Mouse (Mus musculus): ENCODE results near the gene Aspa. TPM values are rescaled to one million over a fixed set of nuclear protein-coding genes. Genes with fewer than 3 reads are reported as not detected.

Aspa gene
- polyA plus RNA-seq, 1 experiment, result 0.46 TPM

DNA sequence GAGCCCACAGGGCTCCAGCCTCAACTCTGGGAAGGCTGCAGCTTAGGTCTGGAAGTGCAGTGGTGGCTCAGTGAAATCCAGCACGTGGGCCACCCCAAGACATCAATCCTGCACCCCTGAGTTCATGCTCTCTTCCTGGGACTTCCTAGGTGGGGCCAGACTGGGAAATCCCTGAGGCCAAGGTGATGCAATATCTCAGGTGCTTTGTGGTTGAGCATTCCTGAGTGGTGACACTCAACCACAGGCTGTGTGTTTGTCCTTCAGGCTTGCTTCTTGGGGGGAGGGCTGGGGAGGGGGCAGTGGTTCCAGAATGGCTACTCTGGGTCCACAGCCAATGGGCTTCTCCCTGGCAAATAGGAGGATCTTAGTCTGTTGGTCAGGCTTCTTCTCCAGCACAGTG lies 45.5 kb downstream of the Aspa start:
- Histone ChIP-seq H3K27me3 (ENCODE audit: control insufficient read depth, insufficient read depth, low read length) (no peaks in the 10 kb centered on the region), H3K36me3 (ENCODE audit: control insufficient read depth, insufficient read depth, low read length) (no peaks in the 10 kb centered on the region), H3K27ac (ENCODE audit: control insufficient read depth, insufficient read depth, low read length) (no peak overlapping the region), H3K4me1 (replicated peaks; ENCODE audit: control insufficient read depth, insufficient read depth, low read length) (no peaks in the 10 kb centered on the region), H3K4me3 (ENCODE audit: control insufficient read depth, insufficient read depth, low read length) (no peak overlapping the region)
- no peak for DNase-seq
- no peak for TF ChIP-seq POLR2A (IDR thresholded peaks at IDR 0.05; ENCODE audit: control insufficient read depth, extremely low read depth, insufficient read depth, low read length, poor library complexity)
- no peak for TF ChIP-seq CTCF (IDR thresholded peaks at IDR 0.05; ENCODE audit: borderline replicate concordance, control insufficient read depth, extremely low read depth, insufficient read depth, low read length, poor library complexity)
- WGBS, result 35% methylated on average over 1 of the region's 1 CpGs

GRCm38 (mm10) chr11:73283369-73283768 lies 46.0 kb downstream of the Aspa start:
- no peak for TF ChIP-seq CTCF (IDR thresholded peaks at IDR 0.05; ENCODE audit: borderline replicate concordance, control insufficient read depth, extremely low read depth, insufficient read depth, low read length, poor library complexity)
- TF ChIP-seq POLR2A (IDR thresholded peaks at IDR 0.05; ENCODE audit: control insufficient read depth, extremely low read depth, insufficient read depth, low read length, poor library complexity), result no peak
- WGBS, result 85% methylated on average over 9 of the region's 9 CpGs
- no peak overlapping the region for H3K4me3 ChIP-seq (ENCODE audit: control insufficient read depth, insufficient read depth, low read length)
- no peaks in the 10 kb centered on the region for H3K36me3 ChIP-seq (ENCODE audit: control insufficient read depth, insufficient read depth, low read length)
- no peak for DNase-seq
- no peak overlapping the region for H3K27ac ChIP-seq (ENCODE audit: control insufficient read depth, insufficient read depth, low read length)
- H3K4me1 ChIP-seq (replicated peaks; ENCODE audit: control insufficient read depth, insufficient read depth, low read length), result no peaks in the 10 kb centered on the region
- no peaks in the 10 kb centered on the region for H3K27me3 ChIP-seq (ENCODE audit: control insufficient read depth, insufficient read depth, low read length)

- Histone ChIP-seq H3K4me3 (ENCODE audit: control insufficient read depth, insufficient read depth, low read length) (no peak overlapping the region), H3K4me1 (replicated peaks; ENCODE audit: control insufficient read depth, insufficient read depth, low read length) (no peaks in the 10 kb centered on the region), H3K36me3 (ENCODE audit: control insufficient read depth, insufficient read depth, low read length) (no peaks in the 10 kb centered on the region), H3K27me3 (ENCODE audit: control insufficient read depth, insufficient read depth, low read length) (no peaks in the 10 kb centered on the region), H3K27ac (ENCODE audit: control insufficient read depth, insufficient read depth, low read length) (no peak overlapping the region)
- TF ChIP-seq POLR2A (IDR thresholded peaks at IDR 0.05; ENCODE audit: control insufficient read depth, extremely low read depth, insufficient read depth, low read length, poor library complexity) (no peak), CTCF (IDR thresholded peaks at IDR 0.05; ENCODE audit: borderline replicate concordance, control insufficient read depth, extremely low read depth, insufficient read depth, low read length, poor library complexity) (no peak)
- DNase-seq, result peak; percentile 19
- 4% methylated on average over 16 of the region's 16 CpGs for WGBS
Measured at GRCm38 (mm10) chr11:73281528-73282027, 47.8 kb downstream of the Aspa start.

DNA sequence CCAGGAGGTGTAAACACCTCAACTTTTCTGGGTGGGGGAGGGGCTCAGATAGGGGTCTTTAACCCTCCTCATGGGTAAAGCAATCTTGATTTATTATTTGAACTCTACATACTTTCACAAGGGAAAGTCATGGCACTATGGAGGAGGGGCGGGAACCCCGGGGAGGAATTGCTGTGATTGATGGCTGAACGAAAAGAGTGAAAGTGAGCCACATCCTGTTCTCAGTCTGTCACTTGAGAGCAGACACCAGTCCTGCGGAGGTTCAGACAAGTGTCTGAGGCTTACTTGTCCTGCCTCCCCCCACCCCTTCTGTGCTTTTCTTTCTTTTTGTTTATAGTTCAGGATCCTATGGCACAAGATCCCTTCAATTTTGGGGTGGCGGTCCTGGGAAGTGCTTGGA lies 48.7 kb downstream of the Aspa start:
- 19% methylated on average over 5 of the region's 5 CpGs for WGBS
- DNase-seq, result no peak
- Histone ChIP-seq H3K4me1 (replicated peaks; ENCODE audit: control insufficient read depth, insufficient read depth, low read length) (no peaks in the 10 kb centered on the region), H3K27me3 (ENCODE audit: control insufficient read depth, insufficient read depth, low read length) (no peaks in the 10 kb centered on the region), H3K36me3 (ENCODE audit: control insufficient read depth, insufficient read depth, low read length) (no peaks in the 10 kb centered on the region), H3K27ac (ENCODE audit: control insufficient read depth, insufficient read depth, low read length) (no peak overlapping the region), H3K4me3 (ENCODE audit: control insufficient read depth, insufficient read depth, low read length) (no peak overlapping the region)
- TF ChIP-seq POLR2A (IDR thresholded peaks at IDR 0.05; ENCODE audit: control insufficient read depth, extremely low read depth, insufficient read depth, low read length, poor library complexity), result no peak
- TF ChIP-seq CTCF (IDR thresholded peaks at IDR 0.05; ENCODE audit: borderline replicate concordance, control insufficient read depth, extremely low read depth, insufficient read depth, low read length, poor library complexity), result no peak

GRCm38 (mm10) chr11:73274821-73275220 lies 54.6 kb downstream of the Aspa start:
- H3K4me1 ChIP-seq (replicated peaks; ENCODE audit: control insufficient read depth, insufficient read depth, low read length), result no peaks in the 10 kb centered on the region
- H3K27me3 ChIP-seq (ENCODE audit: control insufficient read depth, insufficient read depth, low read length), result no peaks in the 10 kb centered on the region

DNA sequence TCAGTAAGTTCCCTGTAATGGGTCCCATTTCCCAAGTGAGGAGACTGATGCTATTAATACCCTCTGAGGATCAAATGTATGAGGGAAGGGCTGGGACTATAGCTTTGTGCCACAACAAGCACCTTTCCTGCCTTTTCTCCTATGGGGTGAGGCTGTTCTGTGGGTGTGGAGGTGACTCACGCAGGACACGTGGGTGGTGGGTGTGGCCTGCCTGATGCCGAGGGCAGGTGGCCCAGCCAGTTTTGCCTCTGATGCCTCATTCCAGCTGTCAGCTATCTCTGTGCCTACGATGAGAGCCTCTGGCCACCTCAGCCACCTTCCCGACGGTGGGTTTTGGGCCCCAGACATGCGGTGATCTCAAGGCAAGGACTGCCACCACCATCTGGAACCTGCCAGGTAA lies 62.1 kb downstream of the Aspa start, which contains the start of gene Trpv3:
Gene Trpv3 (plus strand): TSS at position 122 of the 400 bp plus-strand sequence.
- H3K4me1 ChIP-seq (replicated peaks; ENCODE audit: control insufficient read depth, insufficient read depth, low read length), result no peaks in the 10 kb centered on the region
- no peaks in the 10 kb centered on the region for H3K36me3 ChIP-seq (ENCODE audit: control insufficient read depth, insufficient read depth, low read length)
- H3K27ac ChIP-seq (ENCODE audit: control insufficient read depth, insufficient read depth, low read length), result no peak within 1 kb of the TSS
- no peak for DNase-seq
- no peaks in the 10 kb centered on the region for H3K27me3 ChIP-seq (ENCODE audit: control insufficient read depth, insufficient read depth, low read length)
- WGBS, result 85% methylated on average over 7 of the region's 7 CpGs
- TF ChIP-seq POLR2A (IDR thresholded peaks at IDR 0.05; ENCODE audit: control insufficient read depth, extremely low read depth, insufficient read depth, low read length, poor library complexity) (no peak), CTCF (IDR thresholded peaks at IDR 0.05; ENCODE audit: borderline replicate concordance, control insufficient read depth, extremely low read depth, insufficient read depth, low read length, poor library complexity) (no peak)
- no peak within 1 kb of the TSS for H3K4me3 ChIP-seq (ENCODE audit: control insufficient read depth, insufficient read depth, low read length)

More at GRCm38 (mm10) chr11:73274821-73275220, 54.6 kb downstream of the Aspa start:
- Histone ChIP-seq H3K27ac (ENCODE audit: control insufficient read depth, insufficient read depth, low read length) (no peak overlapping the region), H3K36me3 (ENCODE audit: control insufficient read depth, insufficient read depth, low read length) (no peaks in the 10 kb centered on the region), H3K4me3 (ENCODE audit: control insufficient read depth, insufficient read depth, low read length) (no peak overlapping the region)
- DNase-seq, result no peak
- TF ChIP-seq POLR2A (IDR thresholded peaks at IDR 0.05; ENCODE audit: control insufficient read depth, extremely low read depth, insufficient read depth, low read length, poor library complexity) (no peak), CTCF (IDR thresholded peaks at IDR 0.05; ENCODE audit: borderline replicate concordance, control insufficient read depth, extremely low read depth, insufficient read depth, low read length, poor library complexity) (no peak)
- WGBS, result 75% methylated on average over 2 of the region's 2 CpGs

GRCm38 (mm10) chr11:73261385-73261784 lies 68.0 kb downstream of the Aspa start:
- 100% methylated on average over 1 of the region's 1 CpGs for WGBS
- Histone ChIP-seq H3K27ac (ENCODE audit: control insufficient read depth, insufficient read depth, low read length) (no peak overlapping the region), H3K36me3 (ENCODE audit: control insufficient read depth, insufficient read depth, low read length) (no peaks in the 10 kb centered on the region), H3K4me1 (replicated peaks; ENCODE audit: control insufficient read depth, insufficient read depth, low read length) (no peaks in the 10 kb centered on the region), H3K4me3 (ENCODE audit: control insufficient read depth, insufficient read depth, low read length) (no peak overlapping the region), H3K27me3 (ENCODE audit: control insufficient read depth, insufficient read depth, low read length) (no peaks in the 10 kb centered on the region)
- TF ChIP-seq POLR2A (IDR thresholded peaks at IDR 0.05; ENCODE audit: control insufficient read depth, extremely low read depth, insufficient read depth, low read length, poor library complexity) (no peak), CTCF (IDR thresholded peaks at IDR 0.05; ENCODE audit: borderline replicate concordance, control insufficient read depth, extremely low read depth, insufficient read depth, low read length, poor library complexity) (no peak)
- DNase-seq, result no peak
